Mouse (Mus musculus): ENCODE measurements around the gene Llph.

DNA sequence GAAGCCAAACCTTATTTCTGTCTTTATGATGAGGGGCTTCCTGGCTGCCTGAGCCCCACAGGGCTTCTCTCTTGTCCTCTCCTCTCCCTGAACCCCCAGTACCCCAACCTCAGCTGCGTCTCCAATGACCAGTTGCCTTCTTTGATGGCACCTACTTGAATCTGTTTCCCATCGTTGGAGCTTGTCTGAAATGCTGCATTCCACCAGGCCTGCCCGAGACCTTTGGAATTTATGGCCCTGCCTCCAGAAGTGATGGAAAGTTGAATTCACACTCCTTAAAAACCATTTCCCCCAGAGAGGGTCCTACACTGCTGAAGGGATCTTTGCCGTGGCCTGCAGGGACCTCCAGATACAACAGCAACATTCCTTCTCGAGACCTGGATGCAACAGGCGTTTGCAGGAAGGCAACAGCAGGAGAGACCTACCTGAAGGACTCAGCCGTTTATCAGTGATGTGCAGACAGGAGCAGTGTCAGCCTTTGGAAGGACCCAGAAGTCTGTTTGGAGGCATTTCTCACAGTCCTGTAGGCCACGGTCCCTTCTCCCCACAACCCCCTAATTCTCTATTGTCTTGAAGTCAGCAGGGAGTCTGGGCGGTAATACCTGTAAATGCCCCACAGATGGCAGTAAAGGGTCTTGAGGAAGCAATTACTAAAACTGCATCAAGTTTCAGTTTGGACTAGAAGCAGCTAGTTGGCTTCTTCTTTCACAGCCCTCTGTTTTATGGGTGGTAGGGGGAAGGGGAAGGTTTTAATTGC, 20.3 kb downstream of the Llph start:
- no peak for TF ChIP-seq MAFK (IDR thresholded peaks at IDR 0.05; ENCODE audit: insufficient read depth, low read depth, low read length)
- TF ChIP-seq CHD2 (IDR thresholded peaks at IDR 0.05; ENCODE audit: low read depth, low read length) = no peak

Data from ES-E14 (cell line).